23 mouse cellular contexts compared by ENCODE assay signal in the genomic region with DNA sequence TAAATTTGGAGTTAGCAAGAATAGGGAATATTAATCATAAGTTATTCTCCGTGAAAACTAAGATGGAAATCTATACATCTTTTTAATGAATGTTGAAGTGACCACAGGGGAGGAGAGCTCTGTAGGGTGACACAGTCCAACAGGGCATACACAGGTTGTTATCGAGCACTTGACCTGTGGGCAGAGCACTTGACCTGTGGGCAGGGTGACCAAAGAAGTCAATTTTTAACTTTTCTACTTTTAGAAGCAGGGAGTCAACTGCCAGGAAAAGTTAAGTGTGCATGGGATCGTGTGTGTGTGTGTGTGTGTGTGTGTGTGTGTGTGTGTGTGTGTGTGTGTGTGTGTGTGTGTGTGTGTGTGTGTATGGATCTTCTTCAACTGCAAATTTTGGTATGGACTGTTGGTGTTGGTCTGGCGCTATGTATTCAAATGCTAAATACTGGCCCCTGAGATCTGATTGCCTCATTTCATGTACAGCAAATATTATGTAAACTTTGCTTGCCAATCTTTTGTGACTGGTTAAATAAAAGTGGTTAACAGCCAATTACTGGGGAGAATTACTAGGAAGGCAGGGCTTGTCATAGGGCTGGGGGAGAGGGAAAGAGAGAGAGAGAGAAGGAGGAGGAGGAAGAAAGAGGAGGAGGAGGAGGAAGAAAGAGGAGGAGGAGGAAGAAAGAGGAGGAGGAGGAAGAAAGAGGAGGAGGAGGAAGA. TPM values are rescaled to one million over a fixed set of nuclear protein-coding genes. Genes with fewer than 3 reads are reported as not detected.
A peak's percentile ranks its signal among the peaks of the same experiment; 100 is the strongest.
DNase-seq lines count a peak whose midpoint lies in the region; ATAC-seq and TF ChIP-seq lines count a peak whose summit lies in the region.
"Had no signal": no experiment of that assay in that cellular context is flagged by ENCODE, and none has a peak within 500 bp of the region (broad histone marks: within the 10 kb centered on the region; RNA-seq: fewer than 3 reads in every experiment).

No protein-coding gene starts in this region.

- peak; percentile 71; the same call in 1 of the 2 replicates for ATAC-seq in liver, embryonic 14.5 days (ENCODE audit: insufficient read depth)
- ATAC-seq: CD4-positive, CD25-positive, alpha-beta regulatory T cell, adult 4 months; inflammation-experienced regulatory T-cells, adult 6 months; midbrain, embryonic 15.5 days had no signal

- no peak overlapping the region for H3K9ac ChIP-seq in liver, embryonic 14.5 days (replicated peaks)
- H3K9ac ChIP-seq: embryonic facial prominence, embryonic 12.5 days; hindbrain, embryonic 13.5 days; lung, embryonic 15.5 days; midbrain, embryonic 15.5 days; neural tube, embryonic 12.5 days had no signal

- peak overlapping the region; percentile 62 for H3K27ac ChIP-seq in kidney, adult 2 months (ENCODE audit: insufficient read depth, low read depth, low read length)
- no peak overlapping the region for H3K27ac ChIP-seq in liver, embryonic 14.5 days
- H3K27ac ChIP-seq in midbrain, embryonic 10.5 days (replicated peaks) = no peak overlapping the region
- H3K27ac ChIP-seq: embryonic facial prominence, embryonic 12.5 days; heart, adult 2 months; hindbrain, embryonic 13.5 days; lung, embryonic 15.5 days; midbrain, embryonic 15.5 days; neural tube, embryonic 12.5 days had no signal

- H3K9me3 ChIP-seq in liver, embryonic 14.5 days (ENCODE audit: control insufficient read depth, low read length) = no peaks in the 10 kb centered on the region
- H3K9me3 ChIP-seq in midbrain, embryonic 10.5 days (replicated peaks) = no peaks in the 10 kb centered on the region
- H3K9me3 ChIP-seq: embryonic facial prominence, embryonic 12.5 days; hindbrain, embryonic 13.5 days; lung, embryonic 15.5 days; megakaryocyte, embryonic 14.5 days; midbrain, embryonic 15.5 days; neural tube, embryonic 12.5 days had no signal

- H3K27me3 ChIP-seq in kidney, adult 2 months (replicated peaks; ENCODE audit: control insufficient read depth, insufficient read depth, low read length) = no peaks in the 10 kb centered on the region
- H3K27me3 ChIP-seq in liver, embryonic 14.5 days (ENCODE audit: control insufficient read depth, insufficient read depth, low read length) = no peaks in the 10 kb centered on the region
- H3K27me3 ChIP-seq in midbrain, embryonic 10.5 days (ENCODE audit: low read depth, poor library complexity, severe bottlenecking) = no peaks in the 10 kb centered on the region
- H3K27me3 ChIP-seq: embryonic facial prominence, embryonic 12.5 days; hindbrain, embryonic 13.5 days; lung, embryonic 15.5 days; midbrain, embryonic 15.5 days; neural tube, embryonic 12.5 days had no signal

- no peak overlapping the region for H3K4me3 ChIP-seq in kidney, adult 2 months (ENCODE audit: insufficient read depth, low read depth, low read length)
- no peak overlapping the region for H3K4me3 ChIP-seq in liver, embryonic 14.5 days (ENCODE audit: insufficient read depth in 1 of 2, low read depth in 2 of 2, low read length in 2 of 2)
- no peak overlapping the region for H3K4me3 ChIP-seq in midbrain, embryonic 10.5 days
- H3K4me3 ChIP-seq: embryonic facial prominence, embryonic 12.5 days; heart, adult 2 months; hindbrain, embryonic 13.5 days; lung, embryonic 15.5 days; megakaryocyte, embryonic 14.5 days; midbrain, embryonic 15.5 days; neural tube, embryonic 12.5 days had no signal

- TF ChIP-seq EP300 in liver, embryonic 14.5 days (IDR thresholded peaks at IDR 0.05; ENCODE audit: low read depth) = no peak

- no peak overlapping the region for H3K4me2 ChIP-seq in liver, embryonic 14.5 days (ENCODE audit: low read depth)
- H3K4me2 ChIP-seq: embryonic facial prominence, embryonic 12.5 days; hindbrain, embryonic 13.5 days; lung, embryonic 15.5 days; midbrain, embryonic 15.5 days; neural tube, embryonic 12.5 days had no signal

- peak; percentile 77 for DNase-seq in kidney, adult 2 months
- no peak for DNase-seq in kidney, postnatal 4 days
- peak; percentile 40 to 63 for DNase-seq in kidney, postnatal 25 days
- DNase-seq in liver, embryonic 14.5 days (ENCODE audit: low read depth in 3 of 3, low spot score in 3 of 3) = no peak
- DNase-seq in lung, postnatal 14 days = peak; percentile 26
- DNase-seq in heart, postnatal 4 days = no peak
- DNase-seq in cerebellum, postnatal 36 days = no peak
- no peak for DNase-seq in midbrain, embryonic 10.5 days (ENCODE audit: low spot score)
- DNase-seq: cerebellum, adult 11 months; cerebellum, postnatal 10 days; gastrocnemius, postnatal 36 days; heart, adult 2 months; right cerebral cortex, postnatal 14 days; spleen, adult 18-20 months had no signal

- H3K4me1 ChIP-seq in kidney, adult 2 months (ENCODE audit: control insufficient read depth, insufficient read depth, low read length) = peaks cover 4% of the 10 kb centered on the region; the same call in 1 of the 2 replicates
- H3K4me1 ChIP-seq in liver, embryonic 14.5 days (replicated peaks; ENCODE audit: control insufficient read depth in 2 of 2, insufficient read depth in 2 of 2, low read length in 1 of 2) = peaks cover 0 to 5% of the 10 kb centered on the region in 2 experiments; a peak in 2 of 4 replicates
- H3K4me1 ChIP-seq in midbrain, embryonic 10.5 days = no peaks in the 10 kb centered on the region
- H3K4me1 ChIP-seq: embryonic facial prominence, embryonic 12.5 days; hindbrain, embryonic 13.5 days; lung, embryonic 15.5 days; midbrain, embryonic 15.5 days; neural tube, embryonic 12.5 days had no signal

- WGBS in kidney, adult 2 months = 45% methylated on average over 4 of the region's 4 CpGs
- 52% methylated on average over 4 of the region's 4 CpGs for WGBS in liver, embryonic 14.5 days (ENCODE audit: insufficient replicate concordance)
- 89% methylated on average over 4 of the region's 4 CpGs for WGBS in midbrain, embryonic 10.5 days

- 0 out of 2 replicates have a peak, but pooled peaks cover 1% of the 10 kb centered on the region for H3K36me3 ChIP-seq in kidney, adult 2 months (ENCODE audit: control insufficient read depth, insufficient read depth, low read length)
- peaks cover 2% of the 10 kb centered on the region for H3K36me3 ChIP-seq in liver, embryonic 14.5 days (replicated peaks; ENCODE audit: control insufficient read depth, insufficient read depth, low read depth)
- peaks cover 32% of the 10 kb centered on the region for H3K36me3 ChIP-seq in midbrain, embryonic 10.5 days

- TF ChIP-seq POLR2A in kidney, adult 2 months (IDR thresholded peaks at IDR 0.05; ENCODE audit: low read depth, low read length) = no peak

- no peak for TF ChIP-seq CTCF in kidney, adult 2 months (conservative IDR thresholded peaks at IDR 0.05; ENCODE audit: insufficient read depth, insufficient read length, low read depth, low read length)
- TF ChIP-seq CTCF in liver, embryonic 14.5 days (IDR thresholded peaks at IDR 0.05; ENCODE audit: low read depth) = no peak

RNA-seq across cellular contexts. Expression of a gene that starts 10.0 kb away (rescaled TPM):
- 6.4 and 7.5 TPM in 2 replicates for polyA plus RNA-seq in kidney, adult 2 months (2012; rRNA removed)
- polyA plus RNA-seq in liver, embryonic 14.5 days (2012; rRNA removed) = 1.2 and 1.6 TPM in 2 replicates
- 0.88 and 1.5 TPM in 2 replicates for polyA plus RNA-seq in liver, embryonic 14.5 days (2014; fragmentation: Nextera tagmentation; extraction: Ambion mirVana)
- total RNA-seq in heart, postnatal 4 days (2021) = 1 to 10 TPM; 1.2 to 1.5 TPM
- polyA plus RNA-seq in midbrain, embryonic 10.5 days (2016; fragmentation: Nextera tagmentation; extraction: Ambion mirVana) = 0.99 and 1.1 TPM in 2 replicates

RNA-seq across cellular contexts. Expression of a gene that starts 17.5 kb away (rescaled TPM):
- 15.1 and 19.0 TPM in 2 replicates for polyA plus RNA-seq in kidney, adult 2 months (2012; rRNA removed)
- 5.9 and 7.9 TPM in 2 replicates for polyA plus RNA-seq in liver, embryonic 14.5 days (2012; rRNA removed)
- 9.6 and 9.7 TPM in 2 replicates for polyA plus RNA-seq in liver, embryonic 14.5 days (2014; fragmentation: Nextera tagmentation; extraction: Ambion mirVana)
- 10 to 100 TPM; 13.9 to 15.8 TPM for total RNA-seq in heart, postnatal 4 days (2021)
- polyA plus RNA-seq in midbrain, embryonic 10.5 days (2016; fragmentation: Nextera tagmentation; extraction: Ambion mirVana) = 30.0 and 37.6 TPM in 2 replicates

RNA-seq across cellular contexts. Expression of a gene that starts 17.5 kb away (rescaled TPM):
- 4.5 and 5.8 TPM in 2 replicates for polyA plus RNA-seq in kidney, adult 2 months (2012; rRNA removed)
- 2.2 and 2.9 TPM in 2 replicates for polyA plus RNA-seq in liver, embryonic 14.5 days (2012; rRNA removed)
- polyA plus RNA-seq in liver, embryonic 14.5 days (2014; fragmentation: Nextera tagmentation; extraction: Ambion mirVana) = 4.8 and 4.9 TPM in 2 replicates
- 10 to 100 TPM; 18.7 to 18.9 TPM for total RNA-seq in heart, postnatal 4 days (2021)
- 20.3 and 22.5 TPM in 2 replicates for polyA plus RNA-seq in midbrain, embryonic 10.5 days (2016; fragmentation: Nextera tagmentation; extraction: Ambion mirVana)

RNA-seq across cellular contexts. Expression of a gene that starts 43.2 kb away (rescaled TPM):
- 0.01 and 0.02 TPM in 2 replicates for polyA plus RNA-seq in kidney, adult 2 months (2012; rRNA removed)
- polyA plus RNA-seq in liver, embryonic 14.5 days (2012; rRNA removed) = 0.03 and 0.06 TPM in 2 replicates
- 0.06 TPM in 1 of 2 replicates, not detected in the other for polyA plus RNA-seq in liver, embryonic 14.5 days (2014; fragmentation: Nextera tagmentation; extraction: Ambion mirVana)
- total RNA-seq in heart, postnatal 4 days (2021) = under 1 TPM; 0.12 to 0.63 TPM
- 0.11 and 0.37 TPM in 2 replicates for polyA plus RNA-seq in midbrain, embryonic 10.5 days (2016; fragmentation: Nextera tagmentation; extraction: Ambion mirVana)
- total RNA-seq: heart, adult 2 months; heart, postnatal 25 days had no signal
- polyA plus RNA-seq: heart, adult 2 months had no signal

Comparison
In these comparisons a context has a peak if more than half of its experiments do, and no peak if none do; other contexts are left out.
1. DNase-seq: peak in kidney, adult 2 months (single experiment), kidney, postnatal 25 days (2 of 2) and lung, postnatal 14 days (single experiment); none in kidney, postnatal 4 days (0 of 2), liver, embryonic 14.5 days (0 of 3), heart, postnatal 4 days (single experiment), cerebellum, postnatal 36 days (0 of 2) and midbrain, embryonic 10.5 days (single experiment).